Mouse (Mus musculus) adipocyte (in vitro differentiated cells): ENCODE data around the gene Pcx.

Experiments used
- DNase-seq: peaks from one replicate; pipeline ENCODE4 v3.0.0-alpha.2; 2016; ENCODE audit warnings: low spot score

Gene Pcx

DNA sequence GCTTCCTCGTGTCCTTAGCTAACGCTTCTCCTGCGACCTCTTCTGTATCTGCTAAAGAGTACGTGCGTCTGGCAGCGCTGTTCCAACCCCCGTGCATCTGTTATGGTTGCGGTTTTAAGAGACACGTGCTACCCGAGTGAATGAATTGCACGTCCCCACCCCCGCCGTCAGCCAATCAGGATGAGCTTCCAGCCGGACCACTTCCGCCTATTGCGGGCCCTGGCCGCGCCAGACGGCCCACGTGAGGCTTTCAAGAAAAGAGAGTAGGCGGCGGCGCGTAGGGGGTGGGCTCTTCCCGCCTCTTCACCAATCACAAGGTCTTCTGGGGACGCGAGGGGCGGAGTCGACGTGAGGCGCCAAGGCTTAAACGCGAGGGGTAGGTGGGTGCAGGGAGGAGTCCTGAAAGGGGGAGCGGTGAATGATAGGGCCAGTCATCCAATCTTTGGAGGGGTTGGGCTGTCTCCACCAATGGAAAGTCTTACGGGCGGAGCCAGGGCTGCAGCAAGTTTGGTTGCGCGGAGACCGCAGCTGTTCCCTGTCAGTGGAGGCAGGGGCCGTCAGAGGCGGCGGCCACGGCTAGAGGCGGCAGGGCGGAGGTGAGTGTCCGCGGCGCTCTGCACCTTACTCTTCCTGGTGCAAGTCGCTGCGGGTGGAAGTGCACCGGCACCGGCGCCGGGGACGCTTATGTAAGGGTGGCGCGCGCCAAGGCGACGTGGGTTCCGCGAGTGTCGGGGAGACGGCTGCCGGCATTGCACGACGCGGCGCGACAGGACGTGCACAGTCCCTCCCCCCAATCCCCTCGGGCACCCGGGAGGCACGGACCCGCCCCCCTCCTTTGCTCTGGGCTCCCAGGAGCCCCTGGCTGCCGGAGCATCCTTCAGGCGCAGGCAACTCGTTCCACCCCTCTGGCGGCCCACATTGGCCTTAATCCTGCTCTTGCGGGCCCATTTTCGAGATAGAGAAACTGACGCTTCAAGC is at the start of gene Pcx:
Gene Pcx, plus strand, starts transcription at position 487 of the 978 bp plus-strand sequence.
- DNase-seq, result peak; percentile 100

DNA sequence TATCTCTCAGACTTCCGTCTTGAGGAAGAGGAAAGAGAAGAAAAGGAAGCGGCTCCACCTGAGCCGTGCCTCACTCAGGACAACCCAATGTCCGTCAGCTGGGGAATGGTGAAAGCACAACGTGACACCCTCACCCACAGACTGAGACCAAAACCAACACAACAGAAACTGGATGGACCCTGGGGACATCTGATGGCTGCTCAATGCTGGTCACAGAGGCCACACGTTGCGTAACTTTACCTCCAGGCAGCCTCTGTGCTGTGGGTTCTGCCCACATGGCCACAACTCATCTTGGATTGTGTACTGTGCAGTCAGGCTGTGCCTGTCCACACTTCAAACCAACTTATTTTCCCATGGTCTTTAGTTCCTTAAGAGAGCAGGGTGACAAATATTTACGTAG is 48.3 kb upstream of the Pcx start:
- peak; percentile 56 for DNase-seq

GRCm38 (mm10) chr19:4464666-4465065 is 45.6 kb upstream of the Pcx start:
- no peak for DNase-seq

DNA sequence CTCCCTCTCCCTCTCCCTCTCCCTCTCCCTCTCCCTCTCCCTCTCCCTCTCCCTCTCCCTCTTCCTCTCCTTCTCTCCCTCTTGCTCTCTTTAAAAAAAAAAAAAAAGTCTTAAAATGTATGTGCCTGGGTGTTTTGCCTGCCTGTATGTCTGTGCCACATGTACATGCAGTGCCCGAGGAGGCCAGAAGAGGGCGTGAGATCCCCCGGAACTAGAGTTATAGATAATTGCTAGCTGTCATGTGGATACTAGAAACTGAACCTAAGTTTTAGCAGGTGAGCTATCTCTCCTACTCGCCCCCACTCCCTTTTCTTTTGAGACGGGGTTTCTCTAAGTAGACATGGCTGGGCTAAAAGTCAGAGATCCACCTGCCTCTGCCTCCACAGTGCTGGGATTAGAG is 41.9 kb upstream of the Pcx start:
- DNase-seq, result no peak

DNA sequence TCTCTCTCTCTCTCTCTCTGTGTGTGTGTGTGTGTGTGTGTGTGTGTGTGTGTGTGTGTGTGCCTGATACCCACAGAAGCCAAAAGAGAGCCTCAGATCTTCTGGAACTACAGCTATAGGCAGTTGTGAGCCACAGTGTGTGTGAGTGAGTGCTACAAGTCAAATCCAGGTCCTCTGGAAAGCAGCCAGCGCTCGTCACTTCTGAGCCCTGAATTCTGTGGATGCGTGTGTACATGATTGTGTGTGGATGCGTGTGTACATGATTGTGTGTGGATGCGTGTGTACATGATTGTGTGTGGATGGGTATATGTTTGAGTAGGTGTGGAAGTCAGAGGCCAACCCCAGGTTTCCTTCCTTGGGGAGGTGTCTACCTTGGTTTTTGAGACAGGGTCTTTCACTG is 36.7 kb upstream of the Pcx start:
- DNase-seq, result no peak

GRCm38 (mm10) chr19:4474739-4475138 is 35.5 kb upstream of the Pcx start:
- DNase-seq, result no peak

- DNase-seq, result no peak
Observed at GRCm38 (mm10) chr19:4475224-4475925, 34.9 kb upstream of the Pcx start.

GRCm38 (mm10) chr19:4476601-4477257 is 33.5 kb upstream of the Pcx start:
- DNase-seq, result no peak

DNA sequence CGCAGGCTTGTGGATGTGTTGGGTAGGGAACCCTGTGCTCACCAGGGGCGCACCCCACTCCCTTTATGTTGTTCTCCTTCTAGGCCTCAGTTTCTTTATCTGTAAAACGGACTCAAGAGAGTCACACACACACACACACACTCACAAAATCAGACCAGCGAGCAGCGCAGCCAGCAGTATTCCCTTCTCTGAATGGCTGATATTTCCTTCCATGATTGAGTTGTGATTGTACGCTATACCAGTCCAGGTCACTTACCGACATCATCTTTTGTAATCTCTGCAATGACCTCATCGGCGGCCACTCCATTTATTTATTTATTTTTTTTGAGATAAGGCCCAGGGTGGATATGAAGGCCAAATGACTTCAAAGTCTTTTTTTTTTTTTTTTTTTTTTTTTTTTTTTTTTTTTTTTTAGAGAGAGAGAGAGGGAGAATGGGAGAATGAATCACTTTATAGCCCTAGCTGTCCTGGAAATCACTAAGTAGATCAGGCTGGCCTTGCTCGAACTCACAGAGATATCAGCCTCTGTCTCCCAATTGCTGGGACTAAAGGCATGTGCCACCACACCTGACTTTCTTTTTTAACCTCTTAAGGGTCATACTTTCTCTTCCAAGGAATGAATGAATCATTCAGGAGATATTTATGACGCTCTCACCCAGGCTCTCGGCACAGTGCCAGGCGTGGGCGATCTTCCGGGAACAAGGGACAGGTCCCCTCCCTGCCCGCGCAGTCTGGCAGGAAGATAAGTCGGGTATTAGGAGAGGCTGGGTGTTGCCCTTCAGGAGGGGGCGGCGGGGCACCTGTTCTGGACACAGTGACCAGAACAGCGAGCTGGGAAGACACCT is 32.7 kb upstream of the Pcx start, which contains the start of gene Syt12:
Gene Syt12, minus strand, starts transcription at position 103 of the 845 bp plus-strand sequence.
- DNase-seq, result no peak

- no peak for DNase-seq
Observed at GRCm38 (mm10) chr19:4478190-4478516, 32.1 kb upstream of the Pcx start.

GRCm38 (mm10) chr19:4480041-4480440 is 30.2 kb upstream of the Pcx start:
- no peak for DNase-seq

DNA sequence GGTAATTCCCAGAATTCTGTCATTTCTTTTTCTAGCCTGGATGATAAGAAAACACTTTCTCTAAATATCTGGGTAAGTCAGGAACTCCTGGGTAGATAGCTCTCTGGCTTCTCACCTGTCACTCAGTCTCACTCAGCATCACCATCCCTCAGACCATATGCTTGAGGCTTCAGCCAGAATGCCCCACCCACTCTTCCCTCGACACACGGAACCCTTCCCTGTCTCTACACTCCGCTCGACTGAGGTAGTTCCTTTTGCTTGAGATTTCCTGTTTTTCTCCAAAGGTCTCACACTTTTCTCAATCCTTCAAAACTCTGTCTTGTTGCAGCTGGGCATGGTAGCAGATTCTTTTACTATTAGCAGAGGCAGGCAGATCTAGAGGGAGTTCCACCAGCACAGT is 28.9 kb upstream of the Pcx start:
- no peak for DNase-seq

DNA sequence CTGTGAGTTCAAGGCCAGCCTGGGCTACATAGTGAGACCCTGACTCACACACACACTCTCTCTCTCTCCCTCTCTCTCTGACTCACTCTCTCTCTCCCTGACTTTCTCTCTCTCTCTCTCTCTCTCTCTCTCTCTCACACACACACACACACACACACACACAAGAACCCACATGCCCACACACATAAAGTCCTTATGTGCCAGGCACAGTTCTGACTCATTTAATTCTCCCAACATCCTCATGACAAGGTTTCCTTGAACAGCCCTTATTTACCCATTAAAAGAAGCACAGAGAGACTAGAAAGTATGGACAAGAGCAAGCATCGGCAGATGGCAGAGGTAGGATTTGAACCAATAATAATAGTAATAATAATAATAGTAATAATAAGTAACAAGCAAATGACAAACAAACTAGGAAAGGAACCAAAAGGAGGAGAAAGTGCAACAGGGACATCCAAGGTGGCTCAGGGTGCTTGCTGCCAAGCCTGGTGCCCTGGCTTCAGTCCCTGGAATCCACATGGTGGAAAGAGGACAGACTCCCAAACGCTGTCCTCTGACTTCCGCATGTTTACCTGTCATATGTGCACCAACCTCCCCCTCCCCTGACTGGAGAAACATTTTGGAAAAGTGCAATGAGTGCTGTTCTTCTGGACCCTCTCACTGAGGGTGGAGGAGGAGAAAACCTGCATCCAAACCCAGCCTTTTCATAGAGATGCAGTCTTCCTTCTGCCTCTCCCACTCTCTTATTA is 28.0 kb upstream of the Pcx start:
- DNase-seq, result no peak

- no peak for DNase-seq
Observed at GRCm38 (mm10) chr19:4485006-4485405, 25.3 kb upstream of the Pcx start.

GRCm38 (mm10) chr19:4487877-4488276 is 22.4 kb upstream of the Pcx start:
- no peak for DNase-seq

GRCm38 (mm10) chr19:4491080-4491695 is 19.1 kb upstream of the Pcx start:
- DNase-seq, result no peak

DNA sequence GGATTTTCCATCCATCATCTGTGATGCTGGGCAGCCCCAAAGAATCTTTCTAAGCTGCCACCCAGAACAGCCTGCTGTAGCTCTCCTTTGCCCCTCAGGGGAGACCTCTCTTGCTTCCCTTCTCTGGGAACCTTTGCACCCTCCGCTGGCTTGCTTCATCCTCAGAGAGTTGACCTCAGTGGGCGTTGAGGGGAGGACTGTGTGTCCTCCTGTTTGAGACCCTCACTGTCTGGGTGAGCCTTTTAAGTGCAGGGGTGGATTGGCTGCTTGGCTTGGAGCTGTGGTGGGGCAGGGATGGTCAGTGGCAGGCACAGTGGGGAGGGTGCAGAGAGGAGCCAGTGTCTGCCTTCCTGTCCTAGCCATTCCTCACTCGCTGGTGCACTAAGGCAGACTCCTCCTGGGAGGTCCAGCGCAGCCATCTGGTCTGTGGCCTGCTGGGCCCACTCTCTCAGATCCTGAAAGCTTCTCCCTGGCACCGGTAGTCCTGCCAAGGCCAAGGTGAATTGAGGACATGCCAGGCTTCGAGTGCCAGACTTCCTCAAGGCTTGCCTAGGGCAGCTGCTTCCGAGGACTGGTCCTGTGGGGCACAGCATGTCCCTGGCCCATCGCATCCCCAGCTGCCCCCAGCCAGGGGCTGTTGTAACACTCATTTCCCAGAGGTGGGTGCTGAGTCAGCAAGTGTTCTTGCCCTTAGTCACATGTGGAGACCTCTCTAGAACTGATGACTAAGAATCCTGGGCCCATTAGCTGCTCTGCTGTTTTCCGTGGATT is 17.6 kb upstream of the Pcx start:
- peak; percentile 81 for DNase-seq

- DNase-seq, result no peak
Observed at GRCm38 (mm10) chr19:4494707-4495106, 15.6 kb upstream of the Pcx start.

- no peak for DNase-seq
Observed at GRCm38 (mm10) chr19:4495814-4496213, 14.5 kb upstream of the Pcx start.
